Mouse (Mus musculus) megakaryocyte, embryonic 14.5 days (primary cell): ENCODE measurements around the gene Actrt2. TPM values are rescaled to one million over a fixed set of nuclear protein-coding genes. Genes with fewer than 3 reads are reported as not detected.

Experiments
- H3K27me3 ChIP-seq: replicated peaks from 2 replicates; pipeline ENCODE3; 2012; ENCODE audit warnings: inconsistent platforms
- H3K36me3 ChIP-seq: replicated peaks from 2 replicates; pipeline ENCODE3; 2012; ENCODE audit warnings: low read length, inconsistent platforms, mixed read lengths
- H3K4me1 ChIP-seq: 2 replicates; pipeline ENCODE4 v1.6.1; 2012; ENCODE audit warnings: inconsistent platforms
- H3K4me3 ChIP-seq: replicated peaks from 2 replicates; pipeline ENCODE3; 2012; ENCODE audit warnings: moderate library complexity, mild to moderate bottlenecking, inconsistent platforms
- H3K9me3 ChIP-seq: 2 replicates; pipeline ENCODE4 v1.6.1; 2012; ENCODE audit warnings: inconsistent platforms
- FLI1 ChIP-seq: IDR thresholded peaks from 2 replicates; pipeline ENCODE4 v1.6.1; 2012; ENCODE audit warnings: low read length, inconsistent platforms, mixed read lengths
- GATA1 ChIP-seq: IDR thresholded peaks from 3 replicates; pipeline ENCODE4 v1.6.1; 2012; ENCODE audit warnings: mixed read lengths, low read length, inconsistent platforms, borderline replicate concordance
- polyA plus RNA-seq: library from polyadenylated mRNA; stranded (reverse); fragments of >175 nt; gene quantifications from 2 replicates; pipeline ENCODE4 v1.2.3, GENCODE M21; 2012; ENCODE audit warnings: low replicate concordance; ENCODE audit not compliant: insufficient read depth

Actrt2 gene
- polyA plus RNA-seq = not detected in 2 replicates

DNA sequence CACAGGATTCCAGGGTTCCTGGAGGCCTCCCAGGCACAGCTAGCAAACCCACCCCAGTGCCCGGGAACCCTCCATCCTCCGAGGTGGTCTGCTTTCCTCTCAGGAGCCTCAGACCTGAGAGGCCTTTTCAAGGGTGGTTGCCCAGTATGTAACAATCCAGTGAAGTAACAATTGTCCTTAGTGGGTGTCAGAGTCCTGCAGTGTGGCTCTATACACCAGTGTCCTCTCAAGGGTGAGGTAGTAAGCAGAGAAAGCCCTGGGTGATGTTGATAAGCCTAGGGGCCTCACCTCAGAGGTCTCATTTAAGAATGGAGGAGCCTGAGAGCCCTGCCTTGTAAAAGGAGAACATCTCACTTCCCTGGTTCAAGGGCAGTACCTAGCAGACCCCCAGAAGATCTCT, at the start of gene Actrt2:
Actrt2 (minus strand) TSS at position 101 of the 400 bp plus-strand sequence.
- TF ChIP-seq GATA1 = no peak
- Histone ChIP-seq H3K4me3 (no peak within 1 kb of the TSS), H3K36me3 (no peaks in the 10 kb centered on the region), H3K4me1 (no peaks in the 10 kb centered on the region), H3K9me3 (no peaks in the 10 kb centered on the region), H3K27me3 (peaks cover 63% of the 10 kb centered on the region)

GRCm38 (mm10) chr4:154709391-154710107, 41.9 kb upstream of the Actrt2 start:
- peaks cover 82% of the 10 kb centered on the region for H3K27me3 ChIP-seq
- H3K9me3 ChIP-seq = no peaks in the 10 kb centered on the region
- TF ChIP-seq GATA1 (no peak), FLI1 (no peak)
- no peaks in the 10 kb centered on the region for H3K36me3 ChIP-seq
- H3K4me1 ChIP-seq = 0 out of 2 replicates have a peak, but pooled peaks cover 2% of the 10 kb centered on the region
- H3K4me3 ChIP-seq = no peak overlapping the region

- TF ChIP-seq FLI1 (no peak), GATA1 (no peak)
- peaks cover 82% of the 10 kb centered on the region for H3K27me3 ChIP-seq
- no peaks in the 10 kb centered on the region for H3K9me3 ChIP-seq
- 0 out of 2 replicates have a peak, but pooled peaks cover 4% of the 10 kb centered on the region for H3K4me1 ChIP-seq
- H3K36me3 ChIP-seq = no peaks in the 10 kb centered on the region
- H3K4me3 ChIP-seq = no peak overlapping the region
Measured at GRCm38 (mm10) chr4:154708811-154709210, 41.1 kb upstream of the Actrt2 start.

GRCm38 (mm10) chr4:154708223-154708622, 40.6 kb upstream of the Actrt2 start:
- Histone ChIP-seq H3K27me3 (peaks cover 79% of the 10 kb centered on the region), H3K9me3 (no peaks in the 10 kb centered on the region), H3K36me3 (no peaks in the 10 kb centered on the region), H3K4me3 (no peak overlapping the region), H3K4me1 (0 out of 2 replicates have a peak, but pooled peaks cover 4% of the 10 kb centered on the region)
- no peak for TF ChIP-seq GATA1
- no peak for TF ChIP-seq FLI1

GRCm38 (mm10) chr4:154707521-154707920, 39.9 kb upstream of the Actrt2 start:
- no peaks in the 10 kb centered on the region for H3K36me3 ChIP-seq
- TF ChIP-seq FLI1 (no peak), GATA1 (no peak)
- H3K9me3 ChIP-seq = no peaks in the 10 kb centered on the region
- 0 out of 2 replicates have a peak, but pooled peaks cover 4% of the 10 kb centered on the region for H3K4me1 ChIP-seq
- no peak overlapping the region for H3K4me3 ChIP-seq
- peaks cover 77% of the 10 kb centered on the region for H3K27me3 ChIP-seq

DNA sequence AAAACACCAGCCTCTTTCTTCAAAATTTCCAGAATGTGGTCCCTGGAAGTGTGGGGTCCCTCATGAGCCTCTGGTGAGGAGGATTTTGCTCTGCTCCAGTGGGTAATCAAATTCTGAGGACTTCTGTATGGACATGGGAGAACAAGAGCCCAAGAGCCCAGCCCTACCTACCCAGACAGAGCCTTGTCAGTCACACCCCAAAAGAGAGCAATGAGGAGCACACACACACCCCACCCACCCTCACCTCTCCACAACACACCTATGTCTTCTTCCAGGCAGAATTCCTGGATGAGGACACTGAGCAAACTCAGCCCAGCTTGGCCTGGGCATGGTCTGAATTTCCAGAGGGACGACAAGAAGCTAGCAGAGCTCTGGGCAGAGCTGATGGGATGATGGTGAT, 38.8 kb upstream of the Actrt2 start:
- H3K27me3 ChIP-seq = peaks cover 74% of the 10 kb centered on the region
- no peaks in the 10 kb centered on the region for H3K9me3 ChIP-seq
- no peak overlapping the region for H3K4me3 ChIP-seq
- 0 out of 2 replicates have a peak, but pooled peaks cover 7% of the 10 kb centered on the region for H3K4me1 ChIP-seq
- TF ChIP-seq GATA1 (no peak), FLI1 (no peak)
- no peaks in the 10 kb centered on the region for H3K36me3 ChIP-seq

DNA sequence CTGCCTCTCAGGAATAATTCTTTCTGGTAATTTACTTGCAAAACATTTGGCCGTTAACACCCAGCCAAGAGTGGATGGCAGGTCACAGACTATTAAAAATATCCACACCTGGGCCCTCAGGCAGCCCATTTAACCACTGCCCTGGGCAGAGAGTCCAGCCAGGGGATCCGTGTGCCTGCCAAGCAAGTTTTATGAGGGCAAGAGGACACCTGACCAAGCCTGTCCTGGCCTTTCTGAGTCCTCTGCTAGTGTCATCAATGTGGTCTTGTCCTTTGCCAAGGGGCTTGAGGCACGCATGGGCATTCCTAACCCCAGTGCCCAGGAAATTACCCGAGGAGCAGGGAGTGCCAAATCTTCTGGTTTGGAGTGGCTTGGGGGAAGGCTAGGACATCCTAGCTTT, 38.0 kb upstream of the Actrt2 start:
- Histone ChIP-seq H3K27me3 (peaks cover 67% of the 10 kb centered on the region), H3K4me3 (no peak overlapping the region), H3K9me3 (no peaks in the 10 kb centered on the region), H3K36me3 (no peaks in the 10 kb centered on the region), H3K4me1 (peaks cover 14% of the 10 kb centered on the region)
- TF ChIP-seq FLI1 = no peak
- no peak for TF ChIP-seq GATA1

- no peaks in the 10 kb centered on the region for H3K36me3 ChIP-seq
- H3K9me3 ChIP-seq = no peaks in the 10 kb centered on the region
- no peak overlapping the region for H3K4me3 ChIP-seq
- no peak for TF ChIP-seq GATA1
- TF ChIP-seq FLI1 = no peak
- H3K4me1 ChIP-seq = peaks cover 20% of the 10 kb centered on the region
- H3K27me3 ChIP-seq = peaks cover 62% of the 10 kb centered on the region
Measured at GRCm38 (mm10) chr4:154705056-154705455, 37.4 kb upstream of the Actrt2 start.

DNA sequence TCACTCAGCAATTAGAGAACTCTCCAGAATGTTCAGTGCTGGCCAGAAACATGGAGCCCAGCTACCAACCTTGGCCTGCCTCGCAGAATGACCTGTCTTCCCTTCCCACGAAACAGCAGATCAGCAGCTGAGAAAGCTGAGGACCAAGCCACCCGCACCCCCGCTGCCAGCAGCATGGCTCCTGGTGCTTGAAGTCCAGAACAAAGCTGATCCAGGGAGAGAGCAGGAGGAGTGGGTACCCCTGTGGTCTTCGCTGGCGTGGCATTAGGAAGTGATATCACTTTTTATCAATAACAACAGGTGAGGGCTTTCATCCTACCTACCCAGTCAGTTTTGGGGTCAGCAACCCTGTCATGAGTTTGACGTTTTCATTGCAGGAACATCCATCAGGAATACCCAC, 36.9 kb upstream of the Actrt2 start:
- TF ChIP-seq FLI1 (no peak), GATA1 (no peak)
- no peaks in the 10 kb centered on the region for H3K36me3 ChIP-seq
- peaks cover 59% of the 10 kb centered on the region for H3K27me3 ChIP-seq
- no peaks in the 10 kb centered on the region for H3K9me3 ChIP-seq
- peaks cover 25% of the 10 kb centered on the region for H3K4me1 ChIP-seq
- H3K4me3 ChIP-seq = no peak overlapping the region

- TF ChIP-seq FLI1 (no peak), GATA1 (no peak)
Measured at GRCm38 (mm10) chr4:154703426-154704070, 35.9 kb upstream of the Actrt2 start.

DNA sequence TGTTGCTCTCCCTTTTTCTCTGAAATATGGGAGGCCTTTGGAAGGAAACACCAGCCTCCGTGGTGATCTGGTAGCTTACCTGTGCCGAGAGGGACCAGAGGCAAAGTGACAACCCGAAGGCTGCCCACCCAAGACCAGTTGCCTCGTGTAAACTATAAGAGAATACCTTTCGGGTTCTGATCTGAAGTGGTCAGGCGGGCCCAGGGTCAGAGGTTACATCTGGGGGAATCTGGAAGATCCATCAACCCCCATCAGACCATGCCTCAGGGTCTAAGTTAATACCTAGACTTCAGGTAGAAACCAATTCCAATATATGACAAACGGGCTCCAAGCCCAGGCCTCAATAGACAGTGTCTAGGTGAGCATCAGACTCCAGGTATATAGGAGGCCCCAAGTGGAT, 35.3 kb upstream of the Actrt2 start:
- Histone ChIP-seq H3K36me3 (no peaks in the 10 kb centered on the region), H3K9me3 (no peaks in the 10 kb centered on the region), H3K4me1 (peaks cover 41% of the 10 kb centered on the region), H3K4me3 (no peak overlapping the region), H3K27me3 (peaks cover 48% of the 10 kb centered on the region)
- TF ChIP-seq GATA1 (no peak), FLI1 (no peak)

More at GRCm38 (mm10) chr4:154703426-154704070, 35.9 kb upstream of the Actrt2 start:
- Histone ChIP-seq H3K4me3 (no peak overlapping the region), H3K36me3 (no peaks in the 10 kb centered on the region), H3K9me3 (no peaks in the 10 kb centered on the region), H3K27me3 (peaks cover 51% of the 10 kb centered on the region), H3K4me1 (peaks cover 35% of the 10 kb centered on the region)
